Mouse (Mus musculus) stomach, embryonic 14.5 days (tissue): ENCODE results near the gene Carmil1. TPM values are rescaled to one million over a fixed set of nuclear protein-coding genes. Genes with fewer than 3 reads are reported as not detected.

Source experiments
- ATAC-seq: fragments of 200-750 bp; cut with Nextera tagmentation; 2 replicates; pipeline ENCODE4 v1.8.0; 2017; ENCODE audit warnings: low read depth, moderate TSS enrichment; ENCODE audit not compliant: insufficient number of reproducible peaks, insufficient read depth, low FRiP score
- H3K27ac ChIP-seq: fragments of 300-500 bp; sonication (generic); 2 replicates; pipeline ENCODE4 v1.5.1; 2014; ENCODE audit warnings: mild to moderate bottlenecking, low read length, moderate library complexity, mixed read lengths
- H3K27me3 ChIP-seq: fragments of 300-500 bp; sonication (generic); 2 replicates; pipeline ENCODE4 v1.6.1; 2014; ENCODE audit warnings: low read length, control low read depth, mixed read lengths; ENCODE audit not compliant: control insufficient read depth, insufficient read depth
- H3K36me3 ChIP-seq: fragments of 300-500 bp; sonication (generic); 2 replicates; pipeline ENCODE4 v1.6.1; 2014; ENCODE audit warnings: mild to moderate bottlenecking, control low read depth, low read length, moderate library complexity, mixed read lengths; ENCODE audit not compliant: control insufficient read depth, insufficient read depth
- H3K4me1 ChIP-seq: fragments of 300-500 bp; sonication (generic); 2 replicates; pipeline ENCODE4 v1.6.1; 2014; ENCODE audit warnings: low read length, control low read depth, mixed read lengths; ENCODE audit not compliant: control insufficient read depth, insufficient read depth
- H3K4me2 ChIP-seq: fragments of 300-500 bp; sonication (generic); replicated peaks from 2 replicates; pipeline ENCODE4 v1.6.1; 2014; ENCODE audit warnings: low read depth, low read length, control low read depth
- H3K4me3 ChIP-seq: fragments of 300-500 bp; sonication (generic); 2 replicates; pipeline ENCODE4 v1.5.1; 2014; ENCODE audit warnings: low read depth, low read length, control low read depth
- H3K9ac ChIP-seq: fragments of 300-500 bp; sonication (generic); replicated peaks from 2 replicates; pipeline ENCODE4 v1.6.1; 2014; ENCODE audit warnings: low read depth, mild to moderate bottlenecking, control low read depth, low read length, moderate library complexity, mixed read lengths
- H3K9me3 ChIP-seq: fragments of 300-500 bp; sonication (generic); 2 replicates; pipeline ENCODE4 v1.6.1; 2016; ENCODE audit warnings: low read depth, low read length, control low read depth; ENCODE audit not compliant: control insufficient read depth
- WGBS: fragments of 180-500 bp; shearing (Covaris S2); extraction: QIAGEN DNeasy Blood & Tissue Kit; methylation state at CpG from one replicate; pipeline ENCODE4 v1.1.7; 2014; 5-methylcytosine and 5-hydroxymethylcytosine counted together
- polyA plus RNA-seq: library from polyadenylated mRNA; unstranded; fragments of >200 nt; fragmentation: Nextera tagmentation; extraction: Ambion mirVana; gene quantifications from 2 replicates; pipeline ENCODE4 v1.2.1, GENCODE M21; 2014

Gene Carmil1
- polyA plus RNA-seq, 1 experiment from 2014 or later: 34.8 TPM

DNA sequence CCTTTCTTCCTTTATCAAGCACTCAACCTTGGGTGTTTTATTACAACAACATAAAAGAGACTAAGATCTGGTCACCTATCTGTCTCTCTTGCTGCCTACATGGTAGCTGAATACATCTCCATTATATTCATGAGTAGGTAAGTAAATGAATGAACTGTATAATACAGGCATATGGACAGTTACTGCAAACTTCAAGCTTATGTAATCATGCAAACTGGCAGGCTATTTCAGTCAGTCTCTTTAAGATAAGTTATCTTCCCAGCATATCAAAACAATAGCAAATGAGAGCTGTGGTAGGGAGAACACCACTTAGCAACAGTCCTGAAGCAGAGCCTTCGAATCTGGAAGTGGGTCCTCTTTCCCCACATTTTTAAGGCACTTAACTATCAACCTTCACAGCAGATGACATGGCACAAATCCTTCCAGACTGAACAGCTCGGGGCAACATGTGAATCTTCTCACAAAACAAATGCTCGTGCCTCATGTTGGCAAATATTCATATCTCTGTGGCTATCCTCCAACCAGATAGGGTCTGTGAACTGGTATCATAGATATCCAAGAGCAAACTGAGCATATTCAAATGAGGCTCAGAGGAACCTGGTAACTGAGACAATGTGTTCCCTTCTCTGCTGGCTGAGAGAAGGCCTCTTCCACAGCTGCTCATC is 42.0 kb downstream of the Carmil1 start:
- Histone ChIP-seq H3K9me3 (no peaks in the 10 kb centered on the region), H3K27me3 (no peaks in the 10 kb centered on the region), H3K4me1 (peaks cover 12% of the 10 kb centered on the region; the same call in 1 of the 2 replicates), H3K9ac (no peak overlapping the region), H3K27ac (no peak overlapping the region), H3K4me3 (no peak overlapping the region), H3K4me2 (no peak overlapping the region), H3K36me3 (no peaks in the 10 kb centered on the region)
- no peak for ATAC-seq
- 60% methylated on average over 3 of the region's 3 CpGs for WGBS

- H3K4me2 ChIP-seq: no peak overlapping the region
- H3K9me3 ChIP-seq: no peaks in the 10 kb centered on the region
- ATAC-seq: no peak
- no peaks in the 10 kb centered on the region for H3K36me3 ChIP-seq
- H3K4me3 ChIP-seq: no peak overlapping the region
- no peak overlapping the region for H3K27ac ChIP-seq
- H3K9ac ChIP-seq: no peak overlapping the region
- WGBS: 58% methylated on average over 4 of the region's 4 CpGs
- H3K4me1 ChIP-seq: 0 out of 2 replicates have a peak, but pooled peaks cover 9% of the 10 kb centered on the region
- H3K27me3 ChIP-seq: no peaks in the 10 kb centered on the region
Measured at GRCm38 (mm10) chr13:24236736-24237135, 43.9 kb downstream of the Carmil1 start.

DNA sequence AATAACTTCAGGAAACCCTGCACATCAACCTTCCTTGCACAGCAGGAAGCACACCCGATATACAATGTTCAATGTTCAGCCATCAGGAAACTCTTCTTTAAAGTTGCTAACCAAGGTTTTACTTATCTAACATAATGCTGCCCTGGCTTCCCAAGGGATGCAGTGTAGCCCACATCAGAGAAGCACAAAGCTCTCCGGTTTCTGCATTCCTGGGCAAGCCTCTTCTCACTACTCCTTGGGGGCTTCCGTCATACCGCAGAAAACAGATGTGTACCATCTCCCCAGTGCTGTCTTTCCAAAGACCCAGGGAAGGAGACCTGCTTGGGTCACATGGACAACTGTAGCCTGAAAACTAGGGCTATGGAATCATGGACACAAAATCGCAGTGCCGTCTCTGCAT is 47.8 kb downstream of the Carmil1 start:
- 76% methylated on average over 6 of the region's 6 CpGs for WGBS
- H3K4me1 ChIP-seq: 0 out of 2 replicates have a peak, but pooled peaks cover 2% of the 10 kb centered on the region
- ATAC-seq: no peak

DNA sequence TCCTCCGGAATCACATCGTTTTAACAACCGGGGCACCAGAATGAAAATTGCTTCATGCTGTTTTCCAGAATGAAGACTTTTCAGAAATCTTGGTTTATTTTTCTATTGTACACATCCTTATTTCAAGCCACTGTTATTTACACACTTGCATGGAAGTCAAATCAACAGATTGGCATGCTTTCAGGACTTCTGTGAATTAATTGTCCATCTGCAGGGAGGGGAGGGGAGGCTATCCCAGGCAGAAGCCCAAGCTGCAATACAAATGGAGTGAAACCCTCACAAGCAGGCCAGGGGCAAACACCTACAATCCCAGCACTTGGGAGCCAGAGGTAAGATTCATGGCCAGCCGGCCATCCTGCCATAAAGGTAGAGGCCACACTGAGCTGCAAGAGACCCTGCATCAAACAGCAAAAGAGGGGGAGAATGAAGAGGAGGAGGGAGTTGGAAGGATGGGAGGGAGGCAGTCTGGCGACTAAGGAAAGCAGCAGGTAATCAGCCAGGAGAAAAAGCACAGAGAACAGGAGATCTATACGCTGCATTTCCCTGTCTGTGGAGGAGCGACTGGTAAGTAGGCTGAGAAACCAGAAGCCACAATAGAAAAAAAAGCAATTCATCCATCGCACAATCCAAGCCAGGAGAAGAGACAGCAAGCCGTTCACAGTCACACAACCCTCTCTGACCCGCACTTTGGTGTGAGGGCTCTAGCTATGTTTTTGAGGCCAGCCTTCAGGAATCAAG is 48.7 kb downstream of the Carmil1 start:
- 79% methylated on average over 10 of the region's 10 CpGs for WGBS
- H3K27ac ChIP-seq: no peak overlapping the region
- 0 out of 2 replicates have a peak, but pooled peaks cover 2% of the 10 kb centered on the region for H3K4me1 ChIP-seq
- H3K27me3 ChIP-seq: no peaks in the 10 kb centered on the region
- no peak overlapping the region for H3K9ac ChIP-seq
- no peak overlapping the region for H3K4me3 ChIP-seq
- ATAC-seq: no peak
- no peaks in the 10 kb centered on the region for H3K36me3 ChIP-seq
- 0 out of 2 replicates have a peak, but pooled peaks cover 3% of the 10 kb centered on the region for H3K9me3 ChIP-seq
- no peak overlapping the region for H3K4me2 ChIP-seq

More for the DNA sequence above, 47.8 kb downstream of the Carmil1 start:
- no peak overlapping the region for H3K27ac ChIP-seq
- no peak overlapping the region for H3K4me2 ChIP-seq
- 0 out of 2 replicates have a peak, but pooled peaks cover 3% of the 10 kb centered on the region for H3K9me3 ChIP-seq
- H3K27me3 ChIP-seq: no peaks in the 10 kb centered on the region
- H3K36me3 ChIP-seq: no peaks in the 10 kb centered on the region
- H3K9ac ChIP-seq: no peak overlapping the region
- H3K4me3 ChIP-seq: no peak overlapping the region

- Histone ChIP-seq H3K4me2 (no peak overlapping the region), H3K4me1 (0 out of 2 replicates have a peak, but pooled peaks cover 2% of the 10 kb centered on the region), H3K27ac (no peak overlapping the region), H3K9ac (no peak overlapping the region), H3K27me3 (no peaks in the 10 kb centered on the region), H3K4me3 (no peak overlapping the region), H3K9me3 (0 out of 2 replicates have a peak, but pooled peaks cover 3% of the 10 kb centered on the region), H3K36me3 (no peaks in the 10 kb centered on the region)
- WGBS: 91% methylated on average over 2 of the region's 2 CpGs
- no peak for ATAC-seq
Measured at GRCm38 (mm10) chr13:24231146-24231545, 49.4 kb downstream of the Carmil1 start.

DNA sequence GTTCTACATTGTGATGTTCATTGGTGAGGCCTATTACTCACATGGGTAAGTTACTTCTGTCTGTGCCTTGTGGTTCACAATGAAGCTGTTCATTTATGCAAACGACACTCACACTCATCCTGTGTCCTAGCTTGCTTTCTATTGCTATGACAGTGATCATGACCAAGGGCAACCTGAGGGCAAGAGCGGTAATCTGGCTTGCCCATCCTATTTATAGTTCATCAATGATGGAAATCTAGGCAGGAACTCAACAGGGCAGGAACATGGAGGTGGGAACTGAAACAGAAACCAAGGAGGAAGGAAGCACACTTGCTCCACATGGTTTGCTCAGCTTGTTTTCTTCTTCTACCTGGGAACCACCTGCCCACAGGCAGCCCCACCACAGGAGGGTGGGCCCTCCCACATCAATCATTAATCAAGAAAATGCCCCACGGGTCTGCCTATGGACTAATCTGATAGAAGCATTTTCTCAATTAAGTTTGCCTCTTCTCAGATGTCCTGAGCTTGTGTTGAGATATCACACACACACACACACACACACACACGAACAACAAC is 50.0 kb downstream of the Carmil1 start:
- Histone ChIP-seq H3K27ac (no peak overlapping the region), H3K27me3 (no peaks in the 10 kb centered on the region), H3K36me3 (no peaks in the 10 kb centered on the region), H3K4me2 (no peak overlapping the region), H3K4me3 (no peak overlapping the region), H3K9ac (no peak overlapping the region), H3K9me3 (0 out of 2 replicates have a peak, but pooled peaks cover 3% of the 10 kb centered on the region), H3K4me1 (0 out of 2 replicates have a peak, but pooled peaks cover 2% of the 10 kb centered on the region)
- ATAC-seq: no peak
- 83% methylated on average over 4 of the region's 4 CpGs for WGBS

DNA sequence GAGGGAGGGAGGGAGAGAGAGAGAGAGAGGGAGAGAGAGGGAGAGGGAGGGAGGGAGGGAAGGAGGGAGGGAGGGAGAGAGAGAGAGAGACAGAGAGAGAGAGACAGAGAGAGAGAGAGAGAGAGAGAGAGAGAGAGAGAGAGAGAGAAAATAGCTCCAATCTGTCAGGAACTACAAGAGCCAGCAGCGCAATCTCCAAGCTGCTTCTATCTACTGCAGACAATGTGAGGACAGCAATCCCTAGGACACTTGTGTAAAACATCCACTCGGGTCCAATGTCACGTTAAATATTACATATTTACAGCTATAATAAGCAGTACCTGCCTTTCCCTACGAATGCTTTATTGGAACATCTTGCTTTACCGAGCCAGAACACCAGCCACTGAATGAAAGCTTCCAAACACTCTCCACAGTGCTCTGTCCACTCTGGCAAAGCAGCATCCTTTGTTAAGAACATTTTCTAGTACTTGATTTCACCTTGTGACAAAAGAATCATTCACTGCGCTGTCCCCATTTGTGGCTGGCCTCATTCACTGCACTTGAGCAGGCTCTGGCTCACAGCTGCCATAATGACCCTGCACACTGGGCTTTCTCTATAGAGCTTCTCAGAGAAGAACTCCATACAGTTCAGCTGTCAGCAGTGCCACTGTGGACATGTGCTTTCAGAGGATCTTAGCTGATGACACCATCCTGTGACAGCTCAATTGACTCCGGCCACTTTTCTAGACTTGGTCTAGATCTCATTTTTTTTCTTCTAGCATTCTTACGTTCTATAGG is 57.0 kb downstream of the Carmil1 start:
- Histone ChIP-seq H3K9ac (no peak overlapping the region), H3K36me3 (no peaks in the 10 kb centered on the region), H3K4me3 (no peak overlapping the region), H3K4me2 (no peak overlapping the region), H3K27me3 (no peaks in the 10 kb centered on the region), H3K27ac (no peak overlapping the region), H3K4me1 (no peaks in the 10 kb centered on the region), H3K9me3 (no peaks in the 10 kb centered on the region)
- WGBS: 76% methylated on average over 8 of the region's 8 CpGs
- ATAC-seq: no peak

DNA sequence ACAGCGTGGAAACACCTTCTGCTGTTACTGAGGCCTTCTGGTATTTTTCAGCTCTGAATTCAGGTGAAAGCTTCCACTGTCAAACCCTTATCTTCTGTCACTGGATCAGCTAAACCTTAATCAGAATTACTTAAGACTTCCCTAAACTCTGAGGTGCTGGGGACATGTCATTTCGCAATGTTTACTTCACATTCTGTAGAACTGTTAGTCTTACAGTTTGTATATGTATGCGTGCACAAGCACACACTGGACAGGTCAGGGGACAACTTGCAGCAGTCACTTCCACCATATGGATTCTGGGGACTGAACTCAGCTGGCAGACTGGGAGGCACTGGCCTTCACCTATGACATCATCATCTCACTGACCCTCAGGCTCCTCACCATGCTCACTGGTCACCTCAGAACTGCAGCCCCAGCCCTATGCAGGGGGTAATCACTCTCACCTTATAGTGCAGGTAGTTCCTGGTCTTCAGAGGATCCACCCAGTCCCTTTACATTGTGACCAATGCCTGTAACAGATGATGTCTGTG is 60.1 kb downstream of the Carmil1 start:
- WGBS: 70% methylated on average over 3 of the region's 3 CpGs
- ATAC-seq: no peak

More for the DNA sequence above, 60.1 kb downstream of the Carmil1 start:
- no peaks in the 10 kb centered on the region for H3K9me3 ChIP-seq
- no peaks in the 10 kb centered on the region for H3K36me3 ChIP-seq
- H3K27ac ChIP-seq: no peak overlapping the region
- no peak overlapping the region for H3K4me3 ChIP-seq
- no peaks in the 10 kb centered on the region for H3K27me3 ChIP-seq
- H3K9ac ChIP-seq: no peak overlapping the region
- H3K4me2 ChIP-seq: no peak overlapping the region
- no peaks in the 10 kb centered on the region for H3K4me1 ChIP-seq
